Mouse (Mus musculus) heart, adult 2 months (tissue): ENCODE results near the gene Csmd2.

Source experiments
- CTCF ChIP-seq: fragments of 200-600 bp; IDR thresholded peaks from 2 replicates; pipeline ENCODE4 v1.8.1; 2022; ENCODE audit warnings: antibody characterized with exemption, mild to moderate bottlenecking, moderate library complexity
- EP300 ChIP-seq: fragments of 200-500 bp; IDR thresholded peaks from 2 replicates; pipeline ENCODE4 v1.6.1; 2011; ENCODE audit warnings: low read depth, low read length, control low read depth; ENCODE audit not compliant: insufficient read depth
- POLR2A ChIP-seq: fragments of 200-500 bp; IDR thresholded peaks from 2 replicates; pipeline ENCODE4 v1.6.1; 2011; ENCODE audit warnings: mild to moderate bottlenecking, low read depth, low read length, control low read depth; ENCODE audit not compliant: insufficient read depth

DNA sequence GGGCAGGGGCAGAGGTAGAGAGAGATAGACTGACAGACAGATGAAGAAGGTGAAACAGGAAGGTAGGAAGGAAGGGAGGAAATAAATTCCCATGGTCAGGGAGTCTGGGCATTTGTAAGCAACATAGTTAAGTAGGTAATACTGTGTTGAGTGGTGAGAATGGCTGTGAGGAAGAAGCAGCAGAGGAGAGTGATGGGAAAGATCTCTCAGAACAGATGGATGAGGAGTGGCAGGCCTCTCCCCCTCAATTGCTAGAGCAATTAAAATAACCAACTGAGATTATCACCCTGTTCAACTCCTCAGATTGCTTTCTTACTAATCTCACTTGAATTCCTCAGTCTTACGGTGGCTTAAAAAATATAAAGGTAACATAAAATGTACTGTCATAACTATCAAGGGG is 40.6 kb downstream of the Csmd2 start:
- TF ChIP-seq POLR2A (no peak), CTCF (no peak), EP300 (no peak)
